Mouse (Mus musculus): ENCODE data around the gene Kdelc2. TPM values are rescaled to one million over a fixed set of nuclear protein-coding genes. Genes with fewer than 3 reads are reported as not detected.

The Kdelc2 gene
- polyA plus RNA-seq, 1 experiment from 2014 or later = 5.9 TPM

- 78% methylated on average over 2 of the region's 2 CpGs for WGBS
- H3K9ac ChIP-seq (ENCODE audit: low read depth, low read length) = no peak overlapping the region
- H3K36me3 ChIP-seq (ENCODE audit: control insufficient read depth, insufficient read depth, low read length) = no peaks in the 10 kb centered on the region
- no peaks in the 10 kb centered on the region for H3K9me3 ChIP-seq (replicated peaks; ENCODE audit: control insufficient read depth, low read length, poor library complexity, severe bottlenecking)
- H3K4me3 ChIP-seq (ENCODE audit: low read depth, low read length) = no peak overlapping the region
- no peak for ATAC-seq
- no peaks in the 10 kb centered on the region for H3K27me3 ChIP-seq (ENCODE audit: control insufficient read depth, insufficient read depth, low read depth, low read length)
- H3K27ac ChIP-seq (ENCODE audit: low read length) = no peak overlapping the region
- H3K4me2 ChIP-seq (ENCODE audit: low read length) = no peak overlapping the region
- peaks cover 9% of the 10 kb centered on the region for H3K4me1 ChIP-seq (ENCODE audit: control insufficient read depth, insufficient read depth, low read length)
Measured at GRCm38 (mm10) chr9:53408953-53409361, 25.1 kb downstream of the Kdelc2 start.

- no peak for ATAC-seq
- WGBS = 89% methylated on average over 3 of the region's 3 CpGs
- H3K27ac ChIP-seq (ENCODE audit: low read length) = no peak overlapping the region
Measured at GRCm38 (mm10) chr9:53409427-53409826, 25.6 kb downstream of the Kdelc2 start.

GRCm38 (mm10) chr9:53422133-53422896 lies 38.5 kb downstream of the Kdelc2 start:
- Histone ChIP-seq H3K36me3 (ENCODE audit: control insufficient read depth, insufficient read depth, low read length) (no peaks in the 10 kb centered on the region), H3K4me1 (ENCODE audit: control insufficient read depth, insufficient read depth, low read length) (no peaks in the 10 kb centered on the region), H3K4me2 (ENCODE audit: low read length) (no peak overlapping the region), H3K27me3 (ENCODE audit: control insufficient read depth, insufficient read depth, low read depth, low read length) (no peaks in the 10 kb centered on the region), H3K9me3 (replicated peaks; ENCODE audit: control insufficient read depth, low read length, poor library complexity, severe bottlenecking) (no peaks in the 10 kb centered on the region), H3K9ac (ENCODE audit: low read depth, low read length) (no peak overlapping the region), H3K27ac (ENCODE audit: low read length) (no peak overlapping the region), H3K4me3 (ENCODE audit: low read depth, low read length) (no peak overlapping the region)
- no peak for ATAC-seq
- 83% methylated on average over 9 of the region's 9 CpGs for WGBS

More at GRCm38 (mm10) chr9:53409427-53409826, 25.6 kb downstream of the Kdelc2 start:
- Histone ChIP-seq H3K4me3 (ENCODE audit: low read depth, low read length) (no peak overlapping the region), H3K9me3 (replicated peaks; ENCODE audit: control insufficient read depth, low read length, poor library complexity, severe bottlenecking) (no peaks in the 10 kb centered on the region), H3K27me3 (ENCODE audit: control insufficient read depth, insufficient read depth, low read depth, low read length) (no peaks in the 10 kb centered on the region), H3K9ac (ENCODE audit: low read depth, low read length) (no peak overlapping the region), H3K36me3 (ENCODE audit: control insufficient read depth, insufficient read depth, low read length) (no peaks in the 10 kb centered on the region), H3K4me1 (ENCODE audit: control insufficient read depth, insufficient read depth, low read length) (peaks cover 7% of the 10 kb centered on the region), H3K4me2 (ENCODE audit: low read length) (no peak overlapping the region)

- 89% methylated on average over 3 of the region's 3 CpGs for WGBS
Measured at GRCm38 (mm10) chr9:53426726-53427125, 42.9 kb downstream of the Kdelc2 start.

GRCm38 (mm10) chr9:53427638-53428037 lies 43.8 kb downstream of the Kdelc2 start:
- Histone ChIP-seq H3K4me2 (ENCODE audit: low read length) (no peak overlapping the region), H3K9me3 (replicated peaks; ENCODE audit: control insufficient read depth, low read length, poor library complexity, severe bottlenecking) (no peaks in the 10 kb centered on the region), H3K4me1 (ENCODE audit: control insufficient read depth, insufficient read depth, low read length) (no peaks in the 10 kb centered on the region), H3K27me3 (ENCODE audit: control insufficient read depth, insufficient read depth, low read depth, low read length) (no peaks in the 10 kb centered on the region), H3K9ac (ENCODE audit: low read depth, low read length) (no peak overlapping the region), H3K27ac (ENCODE audit: low read length) (no peak overlapping the region), H3K36me3 (ENCODE audit: control insufficient read depth, insufficient read depth, low read length) (no peaks in the 10 kb centered on the region), H3K4me3 (ENCODE audit: low read depth, low read length) (no peak overlapping the region)
- no peak for ATAC-seq
- 88% methylated on average over 3 of the region's 3 CpGs for WGBS

More at GRCm38 (mm10) chr9:53426726-53427125, 42.9 kb downstream of the Kdelc2 start:
- H3K4me2 ChIP-seq (ENCODE audit: low read length) = no peak overlapping the region
- H3K9ac ChIP-seq (ENCODE audit: low read depth, low read length) = no peak overlapping the region
- H3K27me3 ChIP-seq (ENCODE audit: control insufficient read depth, insufficient read depth, low read depth, low read length) = no peaks in the 10 kb centered on the region
- H3K9me3 ChIP-seq (replicated peaks; ENCODE audit: control insufficient read depth, low read length, poor library complexity, severe bottlenecking) = no peaks in the 10 kb centered on the region
- H3K36me3 ChIP-seq (ENCODE audit: control insufficient read depth, insufficient read depth, low read length) = no peaks in the 10 kb centered on the region
- H3K4me1 ChIP-seq (ENCODE audit: control insufficient read depth, insufficient read depth, low read length) = no peaks in the 10 kb centered on the region
- no peak overlapping the region for H3K4me3 ChIP-seq (ENCODE audit: low read depth, low read length)
- H3K27ac ChIP-seq (ENCODE audit: low read length) = no peak overlapping the region
- no peak for ATAC-seq

GRCm38 (mm10) chr9:53435830-53436570 lies 52.2 kb downstream of the Kdelc2 start:
- Histone ChIP-seq H3K9ac (ENCODE audit: low read depth, low read length) (no peak overlapping the region), H3K4me1 (ENCODE audit: control insufficient read depth, insufficient read depth, low read length) (no peaks in the 10 kb centered on the region), H3K4me3 (ENCODE audit: low read depth, low read length) (no peak overlapping the region), H3K9me3 (replicated peaks; ENCODE audit: control insufficient read depth, low read length, poor library complexity, severe bottlenecking) (no peaks in the 10 kb centered on the region), H3K4me2 (ENCODE audit: low read length) (no peak overlapping the region), H3K27ac (ENCODE audit: low read length) (no peak overlapping the region), H3K36me3 (ENCODE audit: control insufficient read depth, insufficient read depth, low read length) (peaks cover 2% of the 10 kb centered on the region; the same call in 1 of the 2 replicates), H3K27me3 (ENCODE audit: control insufficient read depth, insufficient read depth, low read depth, low read length) (no peaks in the 10 kb centered on the region)
- ATAC-seq = no peak
- WGBS = 91% methylated on average over 14 of the region's 14 CpGs

- Histone ChIP-seq H3K36me3 (ENCODE audit: control insufficient read depth, insufficient read depth, low read length) (peaks cover 12% of the 10 kb centered on the region; the same call in 1 of the 2 replicates), H3K27ac (ENCODE audit: low read length) (no peak overlapping the region), H3K4me3 (ENCODE audit: low read depth, low read length) (no peak overlapping the region), H3K4me1 (ENCODE audit: control insufficient read depth, insufficient read depth, low read length) (no peaks in the 10 kb centered on the region), H3K9me3 (replicated peaks; ENCODE audit: control insufficient read depth, low read length, poor library complexity, severe bottlenecking) (no peaks in the 10 kb centered on the region), H3K4me2 (ENCODE audit: low read length) (no peak overlapping the region), H3K27me3 (ENCODE audit: control insufficient read depth, insufficient read depth, low read depth, low read length) (no peaks in the 10 kb centered on the region), H3K9ac (ENCODE audit: low read depth, low read length) (no peak overlapping the region)
- no peak for ATAC-seq
- WGBS = 97% methylated on average over 1 of the region's 1 CpGs
Measured at GRCm38 (mm10) chr9:53450609-53451008, 66.8 kb downstream of the Kdelc2 start.

All from midbrain, embryonic 16.5 days (tissue).